Mouse (Mus musculus): ENCODE data around the gene Ntf5. TPM values are rescaled to one million over a fixed set of nuclear protein-coding genes. Genes with fewer than 3 reads are reported as not detected.
"Not testable (repeated sequence)": the region's sequence is repeated elsewhere in the genome, so short reads cannot be mapped to it uniquely, and the experiment has no call there.

Gene Ntf5
- total and polyA plus RNA-seq, 2 experiments from 2014 or later: 0.16 TPM

GRCm38 (mm10) chr7:45456721-45457203, 43.3 kb downstream of the Ntf5 start:
- peaks cover 23% of the 10 kb centered on the region for H3K36me3 ChIP-seq (ENCODE audit: insufficient read depth, low read length)
- DNase-seq (ENCODE audit: low spot score) (no peak), ATAC-seq (no peak)
- WGBS: 51% methylated on average over 9 of the region's 9 CpGs
- no peaks in the 10 kb centered on the region for H3K27me3 ChIP-seq (ENCODE audit: insufficient read depth, low read length)
- peak overlapping the region; percentile 62 for H3K4me2 ChIP-seq (ENCODE audit: low read depth, low read length)
- peak overlapping the region; percentile 37 for H3K27ac ChIP-seq
- H3K4me1 ChIP-seq (ENCODE audit: insufficient read depth, low read length): peaks cover 18% of the 10 kb centered on the region
- no peaks in the 10 kb centered on the region for H3K9me3 ChIP-seq (ENCODE audit: low read length)
- H3K9ac ChIP-seq (replicated peaks; ENCODE audit: low read length): no peak overlapping the region; the same call in 1 of the 2 replicates
- no peak for TF ChIP-seq CTCF (IDR thresholded peaks at IDR 0.05; ENCODE audit: low read depth)
- no peak overlapping the region for H3K4me3 ChIP-seq (ENCODE audit: low read length)

GRCm38 (mm10) chr7:45457204-45458060, 43.9 kb downstream of the Ntf5 start:
- no peak for ATAC-seq

GRCm38 (mm10) chr7:45458748-45459563, 45.5 kb downstream of the Ntf5 start:
- Histone ChIP-seq H3K27me3 (ENCODE audit: insufficient read depth, low read length) (no peaks in the 10 kb centered on the region), H3K4me3 (ENCODE audit: low read length) (peak overlapping the region; percentile 50), H3K9ac (replicated peaks; ENCODE audit: low read length) (peak overlapping the region; percentile 67), H3K9me3 (ENCODE audit: low read length) (no peaks in the 10 kb centered on the region), H3K27ac (peak overlapping the region; percentile 94), H3K36me3 (ENCODE audit: insufficient read depth, low read length) (peaks cover 21% of the 10 kb centered on the region), H3K4me2 (ENCODE audit: low read depth, low read length) (peak overlapping the region; percentile 62), H3K4me1 (ENCODE audit: insufficient read depth, low read length) (peaks cover 18% of the 10 kb centered on the region)
- ATAC-seq (peak; percentile 72), DNase-seq (ENCODE audit: low spot score) (peak; percentile 91)
- TF ChIP-seq CTCF (IDR thresholded peaks at IDR 0.05; ENCODE audit: low read depth): no peak
- WGBS: under 1% methylated on average over 38 of the region's 43 CpGs

More at GRCm38 (mm10) chr7:45457204-45458060, 43.9 kb downstream of the Ntf5 start:
- H3K4me2 ChIP-seq (ENCODE audit: low read depth, low read length): peak overlapping the region; percentile 62
- H3K9me3 ChIP-seq (ENCODE audit: low read length): no peaks in the 10 kb centered on the region
- DNase-seq (ENCODE audit: low spot score): peak; percentile 21
- no peak for TF ChIP-seq CTCF (IDR thresholded peaks at IDR 0.05; ENCODE audit: low read depth)
- H3K4me1 ChIP-seq (ENCODE audit: insufficient read depth, low read length): peaks cover 18% of the 10 kb centered on the region
- H3K36me3 ChIP-seq (ENCODE audit: insufficient read depth, low read length): peaks cover 21% of the 10 kb centered on the region
- no peak overlapping the region; the same call in 1 of the 2 replicates for H3K9ac ChIP-seq (replicated peaks; ENCODE audit: low read length)
- WGBS: 59% methylated on average over 9 of the region's 10 CpGs
- H3K27me3 ChIP-seq (ENCODE audit: insufficient read depth, low read length): no peaks in the 10 kb centered on the region
- peak overlapping the region; percentile 94 for H3K27ac ChIP-seq
- peak overlapping the region; percentile 50 for H3K4me3 ChIP-seq (ENCODE audit: low read length)

- Histone ChIP-seq H3K27ac (peak within 1 kb of the TSS; percentile 94), H3K4me2 (ENCODE audit: low read depth, low read length) (peak within 1 kb of the TSS; percentile 62), H3K9ac (replicated peaks; ENCODE audit: low read length) (peak within 1 kb of the TSS; percentile 67), H3K4me1 (ENCODE audit: insufficient read depth, low read length) (peaks cover 18% of the 10 kb centered on the region), H3K4me3 (ENCODE audit: low read length) (peak within 1 kb of the TSS; percentile 50), H3K36me3 (ENCODE audit: insufficient read depth, low read length) (peaks cover 23% of the 10 kb centered on the region)
- 1% methylated on average over 29 of the region's 37 CpGs for WGBS
- peak; percentile 99 for DNase-seq (ENCODE audit: low spot score)
- ATAC-seq: peak; percentile 96
- H3K9me3 ChIP-seq (ENCODE audit: low read length); H3K27me3 ChIP-seq (ENCODE audit: insufficient read depth, low read length): not testable (repeated sequence)
Observed at GRCm38 (mm10) chr7:45459564-45460140, 46.2 kb downstream of the Ntf5 start, which contains the start of gene Ftl1. Gene Ftl1, minus strand, starts transcription at chr7:45459884.

GRCm38 (mm10) chr7:45460377-45460776, 46.9 kb downstream of the Ntf5 start:
- Histone ChIP-seq H3K4me3 (ENCODE audit: low read length) (peak overlapping the region; percentile 50), H3K9ac (replicated peaks; ENCODE audit: low read length) (peak overlapping the region; percentile 41; the same call in 1 of the 2 replicates), H3K27me3 (ENCODE audit: insufficient read depth, low read length) (no peaks in the 10 kb centered on the region), H3K4me2 (ENCODE audit: low read depth, low read length) (peak overlapping the region; percentile 54), H3K9me3 (ENCODE audit: low read length) (no peaks in the 10 kb centered on the region), H3K4me1 (ENCODE audit: insufficient read depth, low read length) (peaks cover 19% of the 10 kb centered on the region), H3K36me3 (ENCODE audit: insufficient read depth, low read length) (peaks cover 17% of the 10 kb centered on the region), H3K27ac (peak overlapping the region; percentile 87)
- no peak for TF ChIP-seq CTCF (IDR thresholded peaks at IDR 0.05; ENCODE audit: low read depth)
- peak; percentile 9 for DNase-seq (ENCODE audit: low spot score)
- WGBS: 67% methylated on average over 7 of the region's 7 CpGs
- no peak for ATAC-seq

- Histone ChIP-seq H3K4me1 (ENCODE audit: insufficient read depth, low read length) (peaks cover 24% of the 10 kb centered on the region), H3K27me3 (ENCODE audit: insufficient read depth, low read length) (no peaks in the 10 kb centered on the region), H3K27ac (peak overlapping the region; percentile 87), H3K4me3 (ENCODE audit: low read length) (no peak overlapping the region), H3K9ac (replicated peaks; ENCODE audit: low read length) (no peak overlapping the region), H3K4me2 (ENCODE audit: low read depth, low read length) (no peak overlapping the region), H3K9me3 (ENCODE audit: low read length) (no peaks in the 10 kb centered on the region), H3K36me3 (ENCODE audit: insufficient read depth, low read length) (peaks cover 13% of the 10 kb centered on the region)
- no peak for ATAC-seq
- peak; percentile 74 for DNase-seq (ENCODE audit: low spot score)
- WGBS: 21% methylated on average over 13 of the region's 13 CpGs
- TF ChIP-seq CTCF (IDR thresholded peaks at IDR 0.05; ENCODE audit: low read depth): no peak
Observed at GRCm38 (mm10) chr7:45460860-45461314, 47.4 kb downstream of the Ntf5 start.

All from hindbrain, postnatal 0 days (tissue).